ENCODE assay signal across 21 mouse cellular contexts in genomic region chr2:64534344-64534743, GRCm38 (mm10).
A peak's percentile ranks its signal among the peaks of the same experiment; 100 is the strongest.
DNase-seq lines count a peak whose midpoint lies in the region; ATAC-seq and TF ChIP-seq lines count a peak whose summit lies in the region.
"Had no signal": no experiment of that assay in that cellular context is flagged by ENCODE, and none has a peak within 500 bp of the region (broad histone marks: within the 10 kb centered on the region; RNA-seq: fewer than 3 reads in every experiment).

No protein-coding gene starts in this region.

- TF ChIP-seq CTCF in hindbrain, postnatal 0 days (IDR thresholded peaks at IDR 0.05; ENCODE audit: low read depth) = peak; percentile 24; the same call in 1 of the 2 replicates
- TF ChIP-seq CTCF in lung, postnatal 0 days (IDR thresholded peaks at IDR 0.05) = peak; percentile 44
- TF ChIP-seq CTCF in stomach, postnatal 0 days (IDR thresholded peaks at IDR 0.05; ENCODE audit: low read depth) = peak; percentile 22; the same call in 1 of the 2 replicates

- no peak for ATAC-seq in hindbrain, postnatal 0 days
- no peak for ATAC-seq in hindbrain, embryonic 11.5 days (ENCODE audit: low FRiP score)
- no peak for ATAC-seq in lung, postnatal 0 days
- ATAC-seq in embryonic facial prominence, embryonic 15.5 days (ENCODE audit: insufficient number of reproducible peaks, low FRiP score, low TSS enrichment, low read depth) = no peak
- no peak for ATAC-seq in stomach, postnatal 0 days (ENCODE audit: low FRiP score, low TSS enrichment)
- ATAC-seq: intestine, embryonic 15.5 days; Patski had no signal

- H3K9me3 ChIP-seq in hindbrain, postnatal 0 days (ENCODE audit: low read length) = no peaks in the 10 kb centered on the region
- H3K9me3 ChIP-seq in hindbrain, embryonic 11.5 days (ENCODE audit: control insufficient read depth, low read length) = no peaks in the 10 kb centered on the region
- H3K9me3 ChIP-seq in lung, postnatal 0 days (ENCODE audit: low read length) = no peaks in the 10 kb centered on the region
- no peaks in the 10 kb centered on the region for H3K9me3 ChIP-seq in embryonic facial prominence, embryonic 15.5 days (replicated peaks)
- H3K9me3 ChIP-seq in stomach, postnatal 0 days (ENCODE audit: control insufficient read depth, low read length) = no peaks in the 10 kb centered on the region
- H3K9me3 ChIP-seq: heart, embryonic 15.5 days; intestine, embryonic 15.5 days; limb, embryonic 13.5 days had no signal

- no peaks in the 10 kb centered on the region for H3K4me1 ChIP-seq in hindbrain, postnatal 0 days (ENCODE audit: insufficient read depth, low read length)
- H3K4me1 ChIP-seq in hindbrain, embryonic 11.5 days (replicated peaks; ENCODE audit: control insufficient read depth, insufficient read depth, low read length) = no peaks in the 10 kb centered on the region
- H3K4me1 ChIP-seq in lung, postnatal 0 days (ENCODE audit: insufficient read depth, low read depth, low read length) = no peaks in the 10 kb centered on the region
- no peaks in the 10 kb centered on the region for H3K4me1 ChIP-seq in embryonic facial prominence, embryonic 15.5 days
- no peaks in the 10 kb centered on the region for H3K4me1 ChIP-seq in stomach, postnatal 0 days (replicated peaks; ENCODE audit: control insufficient read depth, insufficient read depth)
- H3K4me1 ChIP-seq: heart, embryonic 15.5 days; intestine, embryonic 15.5 days; limb, embryonic 13.5 days had no signal

- no peak for TF ChIP-seq EP300 in lung, postnatal 0 days (IDR thresholded peaks at IDR 0.05)
- no peak for TF ChIP-seq EP300 in stomach, postnatal 0 days (optimal IDR thresholded peaks at IDR 0.05)

- H3K9ac ChIP-seq in hindbrain, postnatal 0 days (replicated peaks; ENCODE audit: low read length) = no peak overlapping the region
- H3K9ac ChIP-seq in hindbrain, embryonic 11.5 days (ENCODE audit: low read depth, low read length) = no peak overlapping the region
- H3K9ac ChIP-seq in lung, postnatal 0 days (replicated peaks; ENCODE audit: low read depth) = no peak overlapping the region
- no peak overlapping the region for H3K9ac ChIP-seq in embryonic facial prominence, embryonic 15.5 days
- H3K9ac ChIP-seq in stomach, postnatal 0 days (ENCODE audit: low read length) = no peak overlapping the region
- H3K9ac ChIP-seq: heart, embryonic 15.5 days; intestine, embryonic 15.5 days; limb, embryonic 13.5 days; liver, embryonic 14.5 days had no signal

- H3K4me3 ChIP-seq in hindbrain, postnatal 0 days (ENCODE audit: low read length) = no peak overlapping the region
- H3K4me3 ChIP-seq in hindbrain, embryonic 11.5 days (ENCODE audit: low read depth, low read length) = no peak overlapping the region
- H3K4me3 ChIP-seq in lung, postnatal 0 days (ENCODE audit: low read depth, low read length) = no peak overlapping the region
- H3K4me3 ChIP-seq in embryonic facial prominence, embryonic 15.5 days (replicated peaks) = no peak overlapping the region
- no peak overlapping the region for H3K4me3 ChIP-seq in stomach, postnatal 0 days (ENCODE audit: low read depth, low read length)
- H3K4me3 ChIP-seq: heart, embryonic 15.5 days; intestine, embryonic 15.5 days; limb, embryonic 13.5 days; myocyte had no signal

- no peaks in the 10 kb centered on the region for H3K36me3 ChIP-seq in hindbrain, postnatal 0 days (ENCODE audit: insufficient read depth, low read length)
- no peaks in the 10 kb centered on the region for H3K36me3 ChIP-seq in hindbrain, embryonic 11.5 days (ENCODE audit: control insufficient read depth, insufficient read depth, low read length)
- no peaks in the 10 kb centered on the region for H3K36me3 ChIP-seq in lung, postnatal 0 days (ENCODE audit: insufficient read depth, low read length)
- H3K36me3 ChIP-seq in embryonic facial prominence, embryonic 15.5 days = no peaks in the 10 kb centered on the region
- H3K36me3 ChIP-seq in stomach, postnatal 0 days (ENCODE audit: control insufficient read depth, insufficient read depth, low read length) = no peaks in the 10 kb centered on the region
- H3K36me3 ChIP-seq: heart, embryonic 15.5 days; intestine, embryonic 15.5 days; limb, embryonic 13.5 days had no signal

- H3K27me3 ChIP-seq in hindbrain, postnatal 0 days (ENCODE audit: insufficient read depth, low read length) = no peaks in the 10 kb centered on the region
- H3K27me3 ChIP-seq in hindbrain, embryonic 11.5 days (ENCODE audit: control insufficient read depth, insufficient read depth, low read length) = no peaks in the 10 kb centered on the region
- no peaks in the 10 kb centered on the region for H3K27me3 ChIP-seq in lung, postnatal 0 days (replicated peaks; ENCODE audit: insufficient read depth, low read length)
- H3K27me3 ChIP-seq in embryonic facial prominence, embryonic 15.5 days = no peaks in the 10 kb centered on the region
- no peaks in the 10 kb centered on the region for H3K27me3 ChIP-seq in stomach, postnatal 0 days (ENCODE audit: control insufficient read depth, insufficient read depth, low read length)
- H3K27me3 ChIP-seq: heart, embryonic 15.5 days; intestine, embryonic 15.5 days; limb, embryonic 13.5 days had no signal

- WGBS in hindbrain, postnatal 0 days = 60% methylated on average over 2 of the region's 2 CpGs
- 65% methylated on average over 2 of the region's 2 CpGs for WGBS in hindbrain, embryonic 11.5 days
- WGBS in lung, postnatal 0 days = 42% methylated on average over 2 of the region's 2 CpGs
- 46% methylated on average over 2 of the region's 2 CpGs for WGBS in embryonic facial prominence, embryonic 15.5 days
- WGBS in stomach, postnatal 0 days = 44% methylated on average over 2 of the region's 2 CpGs

- H3K4me2 ChIP-seq in hindbrain, postnatal 0 days (ENCODE audit: low read depth, low read length) = no peak overlapping the region
- H3K4me2 ChIP-seq in hindbrain, embryonic 11.5 days (replicated peaks; ENCODE audit: low read depth, low read length) = no peak overlapping the region
- no peak overlapping the region for H3K4me2 ChIP-seq in lung, postnatal 0 days (replicated peaks; ENCODE audit: low read depth, low read length)
- H3K4me2 ChIP-seq in embryonic facial prominence, embryonic 15.5 days (replicated peaks) = peak overlapping the region; percentile 8; the same call in 1 of the 2 replicates
- H3K4me2 ChIP-seq in stomach, postnatal 0 days (replicated peaks; ENCODE audit: low read depth) = no peak overlapping the region
- H3K4me2 ChIP-seq: heart, embryonic 15.5 days; intestine, embryonic 15.5 days; limb, embryonic 13.5 days; midbrain, embryonic 11.5 days had no signal

- no peak for DNase-seq in hindbrain, postnatal 0 days (ENCODE audit: low spot score)
- DNase-seq in hindbrain, embryonic 11.5 days (ENCODE audit: low spot score) = no peak
- DNase-seq in lung, postnatal 0 days (ENCODE audit: low spot score) = peak; percentile 11
- DNase-seq in lung, postnatal 4 days = no peak
- no peak for DNase-seq in stomach, postnatal 0 days (ENCODE audit: low spot score)
- DNase-seq in adrenal gland, adult (ENCODE audit: inconsistent age in 2 of 2, low spot score in 1 of 2) = no peak
- DNase-seq: adrenal gland, postnatal 10 days; cerebellum, adult 11 months; cerebellum, postnatal 10 days; gastrocnemius, postnatal 25 days; kidney, adult 9 months; kidney, postnatal 4 days had no signal

- no peak overlapping the region for H3K27ac ChIP-seq in hindbrain, postnatal 0 days
- no peak overlapping the region for H3K27ac ChIP-seq in hindbrain, embryonic 11.5 days (ENCODE audit: low read depth, low read length)
- H3K27ac ChIP-seq in lung, postnatal 0 days (ENCODE audit: low read length) = no peak overlapping the region
- H3K27ac ChIP-seq in embryonic facial prominence, embryonic 15.5 days (replicated peaks) = no peak overlapping the region
- H3K27ac ChIP-seq in stomach, postnatal 0 days (replicated peaks) = no peak overlapping the region
- H3K27ac ChIP-seq: heart, embryonic 15.5 days; intestine, embryonic 15.5 days; limb, embryonic 13.5 days; liver, embryonic 14.5 days; macrophage had no signal
